Mouse (Mus musculus): Measurements from ENCODE around the gene Lrrc23. TPM values are rescaled to one million over a fixed set of nuclear protein-coding genes. Genes with fewer than 3 reads are reported as not detected.

The Lrrc23 gene
- polyA plus RNA-seq, 1 experiment: 0.13 TPM

DNA sequence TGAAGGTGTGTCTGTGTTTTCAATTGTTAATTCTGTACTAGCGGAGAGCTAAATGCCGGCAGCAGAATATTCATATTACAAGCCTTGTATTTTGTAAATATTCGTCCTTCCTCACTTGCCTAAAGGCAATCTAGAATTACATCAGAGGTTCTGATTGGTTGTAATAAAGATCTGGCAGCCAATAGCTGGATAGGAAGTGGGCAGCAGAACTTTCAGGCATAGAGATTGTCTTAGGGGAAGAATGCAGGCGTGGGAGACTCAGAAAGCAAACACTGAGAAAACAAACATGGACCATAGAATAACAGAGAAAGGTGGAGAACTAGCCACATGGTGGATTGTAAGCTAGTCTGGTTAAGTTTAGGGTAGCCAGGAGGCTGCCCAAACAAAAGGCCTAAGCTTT, 10.6 kb upstream of the Lrrc23 start:
- H3K4me2 ChIP-seq (ENCODE audit: low read depth): no peak overlapping the region
- TF ChIP-seq TCF12 (IDR thresholded peaks at IDR 0.05; ENCODE audit: insufficient read depth, poor library complexity, severe bottlenecking) (no peak), MYOD1 (IDR thresholded peaks at IDR 0.05; ENCODE audit: control insufficient read depth in 1 of 3, insufficient read length in 2 of 3, low read depth in 2 of 3) (no peak), MAX (IDR thresholded peaks at IDR 0.05; ENCODE audit: low read depth) (no peak), MYOG (IDR thresholded peaks at IDR 0.05; ENCODE audit: control insufficient read depth in 1 of 3, insufficient read depth in 1 of 3, insufficient read length in 2 of 3, low read depth in 2 of 3) (no peak), SRF (IDR thresholded peaks at IDR 0.05; ENCODE audit: control insufficient read depth, insufficient read length, low read depth) (no peak), TCF3 (IDR thresholded peaks at IDR 0.05; ENCODE audit: insufficient read length, low read depth) (no peak), REST (IDR thresholded peaks at IDR 0.05; ENCODE audit: insufficient read depth, insufficient read length) (no peak), E2F4 (IDR thresholded peaks at IDR 0.05; ENCODE audit: insufficient read depth) (no peak), POLR2AphosphoS2 (IDR thresholded peaks at IDR 0.05; ENCODE audit: insufficient read length, low read depth) (no peak), USF1 (IDR thresholded peaks at IDR 0.05; ENCODE audit: low read depth) (no peak), POLR2A (IDR thresholded peaks at IDR 0.05; ENCODE audit: insufficient read length, low read depth) (no peak), CEBPB (IDR thresholded peaks at IDR 0.05; ENCODE audit: insufficient read depth, poor library complexity, severe bottlenecking) (no peak)
- H3K27me3 ChIP-seq (ENCODE audit: control insufficient read depth, insufficient read depth, insufficient read length): no peaks in the 10 kb centered on the region
- H3K79me2 ChIP-seq (ENCODE audit: control insufficient read depth, insufficient read depth): no peaks in the 10 kb centered on the region
- no peak overlapping the region for H3ac ChIP-seq (ENCODE audit: control insufficient read depth, insufficient read length)
- H3K36me3 ChIP-seq (ENCODE audit: control insufficient read depth, insufficient read depth): no peaks in the 10 kb centered on the region
- no peak overlapping the region for H3K4me3 ChIP-seq

DNA sequence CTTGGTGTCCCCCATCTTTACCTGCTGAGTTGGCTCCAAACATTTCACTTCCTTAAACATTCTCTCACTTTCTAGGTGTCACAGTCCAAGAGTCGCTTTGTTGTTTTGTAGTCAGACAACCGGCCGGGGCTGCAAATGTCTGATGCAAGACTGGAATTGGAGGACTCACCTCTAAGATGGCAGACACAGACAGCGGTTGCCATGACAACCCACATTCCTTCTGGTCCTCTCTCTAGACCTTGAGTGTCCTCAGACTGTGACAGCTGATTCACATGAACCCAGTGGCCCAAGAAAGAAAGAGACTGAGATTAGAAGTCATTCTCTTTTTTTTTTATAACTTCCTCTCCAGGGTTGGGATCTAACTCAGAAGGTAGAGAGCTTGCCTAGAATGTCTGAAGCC, 10.0 kb upstream of the Lrrc23 start:
- Histone ChIP-seq H3K4me3 (no peak overlapping the region), H3K36me3 (ENCODE audit: control insufficient read depth, insufficient read depth) (no peaks in the 10 kb centered on the region), H3K4me2 (ENCODE audit: low read depth) (no peak overlapping the region), H3ac (ENCODE audit: control insufficient read depth, insufficient read length) (no peak overlapping the region), H3K27me3 (ENCODE audit: control insufficient read depth, insufficient read depth, insufficient read length) (no peaks in the 10 kb centered on the region), H3K79me2 (ENCODE audit: control insufficient read depth, insufficient read depth) (no peaks in the 10 kb centered on the region)
- TF ChIP-seq MYOD1 (IDR thresholded peaks at IDR 0.05; ENCODE audit: control insufficient read depth in 1 of 3, insufficient read length in 2 of 3, low read depth in 2 of 3): no peak
- no peak for TF ChIP-seq CEBPB (IDR thresholded peaks at IDR 0.05; ENCODE audit: insufficient read depth, poor library complexity, severe bottlenecking)
- TF ChIP-seq TCF3 (IDR thresholded peaks at IDR 0.05; ENCODE audit: insufficient read length, low read depth): no peak
- TF ChIP-seq USF1 (IDR thresholded peaks at IDR 0.05; ENCODE audit: low read depth): no peak

DNA sequence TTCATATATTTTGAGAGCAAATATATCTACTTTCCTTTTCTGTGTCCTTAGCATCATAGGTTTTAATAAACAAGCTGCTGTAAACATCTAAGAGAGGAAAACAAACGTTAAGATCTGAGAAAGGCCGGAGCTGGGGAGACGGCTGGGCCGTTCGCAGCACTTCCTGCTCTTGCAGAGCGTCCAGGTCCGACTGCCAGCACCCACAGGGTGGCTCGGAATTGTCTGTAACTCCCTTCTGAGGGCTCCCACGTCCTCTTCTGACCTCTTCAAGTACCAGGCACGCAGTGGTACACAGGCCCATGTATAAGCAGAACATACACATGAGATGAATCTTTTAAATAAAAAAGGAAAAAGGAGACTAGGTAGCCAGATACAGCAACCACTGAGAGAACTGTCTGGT, 8.2 kb upstream of the Lrrc23 start:
- H3K4me3 ChIP-seq: no peak overlapping the region
- H3K36me3 ChIP-seq (ENCODE audit: control insufficient read depth, insufficient read depth): no peaks in the 10 kb centered on the region
- H3K79me2 ChIP-seq (ENCODE audit: control insufficient read depth, insufficient read depth): no peaks in the 10 kb centered on the region
- no peak overlapping the region for H3ac ChIP-seq (ENCODE audit: control insufficient read depth, insufficient read length)
- no peak for TF ChIP-seq MYOG (IDR thresholded peaks at IDR 0.05; ENCODE audit: control insufficient read depth in 1 of 3, insufficient read depth in 1 of 3, insufficient read length in 2 of 3, low read depth in 2 of 3)
- TF ChIP-seq USF1 (IDR thresholded peaks at IDR 0.05; ENCODE audit: low read depth): no peak
- no peak for TF ChIP-seq CEBPB (IDR thresholded peaks at IDR 0.05; ENCODE audit: insufficient read depth, poor library complexity, severe bottlenecking)
- TF ChIP-seq SRF (IDR thresholded peaks at IDR 0.05; ENCODE audit: control insufficient read depth, insufficient read length, low read depth): no peak
- TF ChIP-seq TCF12 (IDR thresholded peaks at IDR 0.05; ENCODE audit: insufficient read depth, poor library complexity, severe bottlenecking): no peak
- no peak for TF ChIP-seq POLR2AphosphoS2 (IDR thresholded peaks at IDR 0.05; ENCODE audit: insufficient read length, low read depth)
- no peak for TF ChIP-seq E2F4 (IDR thresholded peaks at IDR 0.05; ENCODE audit: insufficient read depth)
- TF ChIP-seq POLR2A (IDR thresholded peaks at IDR 0.05; ENCODE audit: insufficient read length, low read depth): no peak
- no peak for TF ChIP-seq REST (IDR thresholded peaks at IDR 0.05; ENCODE audit: insufficient read depth, insufficient read length)
- TF ChIP-seq MAX (IDR thresholded peaks at IDR 0.05; ENCODE audit: low read depth): no peak
- no peak for TF ChIP-seq MYOD1 (IDR thresholded peaks at IDR 0.05; ENCODE audit: control insufficient read depth in 1 of 3, insufficient read length in 2 of 3, low read depth in 2 of 3)
- no peak for TF ChIP-seq TCF3 (IDR thresholded peaks at IDR 0.05; ENCODE audit: insufficient read length, low read depth)
- H3K27me3 ChIP-seq (ENCODE audit: control insufficient read depth, insufficient read depth, insufficient read length): no peaks in the 10 kb centered on the region
- H3K4me2 ChIP-seq (ENCODE audit: low read depth): no peak overlapping the region

DNA sequence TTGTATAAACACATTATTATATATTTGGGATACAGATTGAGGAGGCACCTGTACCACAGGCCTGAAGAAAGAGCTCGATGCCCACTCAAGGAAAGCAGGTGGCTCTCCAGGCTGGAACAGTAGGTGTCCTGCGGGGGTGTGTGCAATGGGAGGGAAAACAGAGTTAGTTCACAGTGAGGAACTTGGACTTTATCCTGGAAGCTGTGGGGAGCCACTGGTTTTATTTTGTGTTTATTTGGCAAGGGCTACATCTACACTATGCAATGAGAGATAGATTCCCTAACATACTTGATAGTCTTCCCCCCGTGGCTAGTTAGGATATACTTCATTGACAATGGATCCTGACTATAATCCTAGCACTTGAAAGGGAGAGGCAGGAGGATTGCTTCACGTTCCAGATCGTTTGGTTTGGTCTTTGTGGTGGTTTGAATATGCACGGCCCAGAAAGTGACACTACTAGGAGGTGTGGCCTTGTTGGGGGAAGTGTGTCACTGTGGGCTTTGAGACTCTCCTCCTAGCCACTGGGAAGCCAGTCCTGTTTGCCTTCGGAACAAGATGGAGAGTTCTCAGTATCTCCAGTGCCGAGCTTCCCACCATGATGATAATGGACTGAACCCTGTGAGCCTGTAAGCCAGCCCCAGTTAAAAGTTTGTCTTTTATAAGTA, 7.4 kb upstream of the Lrrc23 start:
- no peaks in the 10 kb centered on the region for H3K36me3 ChIP-seq (ENCODE audit: control insufficient read depth, insufficient read depth)
- no peak for TF ChIP-seq TCF12 (IDR thresholded peaks at IDR 0.05; ENCODE audit: insufficient read depth, poor library complexity, severe bottlenecking)
- no peak for TF ChIP-seq SRF (IDR thresholded peaks at IDR 0.05; ENCODE audit: control insufficient read depth, insufficient read length, low read depth)
- TF ChIP-seq MAX (IDR thresholded peaks at IDR 0.05; ENCODE audit: low read depth): no peak
- no peak for TF ChIP-seq TCF3 (IDR thresholded peaks at IDR 0.05; ENCODE audit: insufficient read length, low read depth)
- TF ChIP-seq E2F4 (IDR thresholded peaks at IDR 0.05; ENCODE audit: insufficient read depth): no peak
- no peak for TF ChIP-seq POLR2AphosphoS2 (IDR thresholded peaks at IDR 0.05; ENCODE audit: insufficient read length, low read depth)
- TF ChIP-seq USF1 (IDR thresholded peaks at IDR 0.05; ENCODE audit: low read depth): no peak
- no peak for TF ChIP-seq POLR2A (IDR thresholded peaks at IDR 0.05; ENCODE audit: insufficient read length, low read depth)
- TF ChIP-seq MYOD1 (IDR thresholded peaks at IDR 0.05; ENCODE audit: control insufficient read depth in 1 of 3, insufficient read length in 2 of 3, low read depth in 2 of 3): no peak
- no peak for TF ChIP-seq REST (IDR thresholded peaks at IDR 0.05; ENCODE audit: insufficient read depth, insufficient read length)
- TF ChIP-seq CEBPB (IDR thresholded peaks at IDR 0.05; ENCODE audit: insufficient read depth, poor library complexity, severe bottlenecking): no peak
- no peak for TF ChIP-seq MYOG (IDR thresholded peaks at IDR 0.05; ENCODE audit: control insufficient read depth in 1 of 3, insufficient read depth in 1 of 3, insufficient read length in 2 of 3, low read depth in 2 of 3)
- no peaks in the 10 kb centered on the region for H3K27me3 ChIP-seq (ENCODE audit: control insufficient read depth, insufficient read depth, insufficient read length)
- no peak overlapping the region for H3K4me3 ChIP-seq
- no peak overlapping the region for H3K4me2 ChIP-seq (ENCODE audit: low read depth)
- no peak overlapping the region for H3ac ChIP-seq (ENCODE audit: control insufficient read depth, insufficient read length)
- H3K79me2 ChIP-seq (ENCODE audit: control insufficient read depth, insufficient read depth): no peaks in the 10 kb centered on the region

Data from myocyte (in vitro differentiated cells).